Mouse (Mus musculus) spleen, postnatal 14 days (tissue): ENCODE measurements around the gene Rbm20.
"Not testable (repeated sequence)": the region's sequence is repeated elsewhere in the genome, so short reads cannot be mapped to it uniquely, and the experiment has no call there.

ENCODE experiments used
- DNase-seq, 2 experiments: peaks; one replicate each; pipeline ENCODE4 v3.0.0; 2021 to 2022; ENCODE audit warnings: low spot score in 2 of 2

Rbm20 gene

DNA sequence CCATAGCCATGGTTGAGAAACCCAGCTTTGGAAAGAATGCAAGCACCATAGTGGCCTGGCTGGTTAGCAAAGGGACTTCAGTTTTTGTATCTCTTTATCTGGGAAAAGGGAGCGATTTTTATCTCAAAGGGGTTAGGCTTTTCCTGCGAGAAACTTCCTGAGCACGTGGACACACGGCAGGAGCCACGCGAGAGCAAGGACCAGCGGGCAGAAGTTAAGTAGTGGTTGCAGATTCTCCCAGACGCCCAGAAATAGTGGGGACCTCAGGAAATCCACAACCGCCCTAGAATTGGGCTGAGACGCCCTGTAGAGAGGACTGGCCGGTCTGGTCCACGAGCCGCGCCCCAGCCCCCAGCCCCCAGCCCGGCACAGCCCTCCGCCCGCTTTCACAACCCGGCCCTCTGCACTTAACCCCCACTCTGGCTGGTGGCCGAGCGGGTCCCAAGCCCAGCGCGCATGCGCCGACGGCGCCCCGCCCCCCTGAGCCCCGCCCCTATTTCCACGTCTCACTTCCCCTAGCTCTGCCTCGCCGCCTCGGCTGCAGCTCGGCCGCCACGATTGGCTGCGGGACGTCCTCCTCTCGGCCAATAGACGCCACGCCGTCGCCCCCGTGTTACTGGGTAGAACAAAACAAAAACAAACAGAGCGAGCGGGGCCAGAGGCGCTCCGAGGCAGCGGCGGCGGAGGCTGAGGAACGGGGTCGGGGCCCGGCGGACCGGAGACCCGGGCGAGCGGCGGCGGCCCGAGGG, 225.8 kb downstream of the Rbm20 start:
- DNase-seq, result peak; percentile 90 to 92

DNA sequence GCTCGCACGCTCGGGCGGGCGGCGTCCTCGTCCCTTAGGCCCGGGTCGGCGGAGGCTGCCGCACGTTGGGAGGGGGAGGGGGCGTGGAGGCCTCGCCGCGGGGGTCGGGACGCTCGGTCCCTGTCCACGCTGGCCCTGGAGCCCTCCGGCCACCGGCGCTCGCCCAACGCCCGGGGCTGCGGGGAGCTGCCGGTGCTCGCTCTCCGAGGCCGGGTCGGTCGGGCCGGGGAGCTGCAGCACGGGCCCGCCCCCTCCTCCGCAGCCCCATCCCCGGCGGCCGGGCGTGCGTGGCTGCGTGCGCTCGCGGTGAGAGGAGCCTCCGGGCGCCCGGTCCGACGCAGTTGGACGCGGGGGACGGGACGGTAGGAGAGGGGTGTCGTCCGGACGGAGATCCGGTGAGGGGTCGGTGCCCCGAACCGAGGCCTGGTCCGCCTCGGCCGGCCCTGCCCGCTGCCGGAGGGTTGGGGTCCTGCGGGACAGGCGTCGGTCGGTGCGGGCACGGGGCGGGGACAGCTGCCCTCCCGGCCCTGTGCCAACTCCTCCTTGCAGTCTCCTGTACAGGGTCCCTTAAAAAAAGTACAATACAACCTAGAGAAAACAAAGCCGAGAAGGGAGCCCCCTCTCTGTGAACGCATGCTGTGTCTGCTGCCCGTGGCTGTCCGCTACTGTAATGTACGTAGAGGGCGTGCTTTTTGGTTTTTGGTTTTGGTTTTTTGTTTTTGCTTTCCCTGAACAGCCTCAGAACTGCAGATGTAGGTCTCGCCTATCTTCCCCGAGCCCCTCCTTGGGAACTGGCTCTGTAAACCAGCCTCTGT, 226.6 kb downstream of the Rbm20 start:
- peak in 1 of 2 experiments; percentile 31 for DNase-seq

DNA sequence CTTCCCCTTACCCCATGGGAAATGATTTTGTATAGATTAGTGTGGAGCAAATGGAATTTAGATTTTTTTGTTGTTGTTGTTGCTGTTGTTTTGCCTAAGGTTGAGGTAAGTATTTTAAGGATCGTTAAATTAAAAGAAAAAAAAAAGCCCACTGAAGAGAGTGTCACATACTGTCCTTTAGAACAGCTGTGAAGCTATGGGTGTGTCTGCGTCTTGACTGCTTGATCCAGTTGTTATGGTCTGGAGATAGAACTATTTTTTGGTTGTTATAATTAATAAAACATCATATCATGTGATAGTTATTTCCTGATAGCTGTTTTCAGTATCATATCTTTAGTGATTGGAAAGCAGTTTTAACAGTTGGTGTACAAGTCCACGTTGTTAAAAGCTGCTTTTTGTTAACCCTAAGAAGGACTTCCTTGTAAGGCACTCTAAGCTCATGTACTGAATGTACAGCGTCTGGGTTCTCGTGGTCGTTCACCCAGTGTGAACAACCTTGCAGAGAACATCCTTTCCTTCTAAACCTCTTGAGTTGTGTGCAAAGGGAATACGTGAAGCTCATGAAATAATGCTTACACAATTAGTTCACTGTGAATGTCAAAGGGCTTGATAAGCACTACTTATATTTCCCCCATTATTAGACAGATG, 227.9 kb downstream of the Rbm20 start:
- DNase-seq, result no peak

DNA sequence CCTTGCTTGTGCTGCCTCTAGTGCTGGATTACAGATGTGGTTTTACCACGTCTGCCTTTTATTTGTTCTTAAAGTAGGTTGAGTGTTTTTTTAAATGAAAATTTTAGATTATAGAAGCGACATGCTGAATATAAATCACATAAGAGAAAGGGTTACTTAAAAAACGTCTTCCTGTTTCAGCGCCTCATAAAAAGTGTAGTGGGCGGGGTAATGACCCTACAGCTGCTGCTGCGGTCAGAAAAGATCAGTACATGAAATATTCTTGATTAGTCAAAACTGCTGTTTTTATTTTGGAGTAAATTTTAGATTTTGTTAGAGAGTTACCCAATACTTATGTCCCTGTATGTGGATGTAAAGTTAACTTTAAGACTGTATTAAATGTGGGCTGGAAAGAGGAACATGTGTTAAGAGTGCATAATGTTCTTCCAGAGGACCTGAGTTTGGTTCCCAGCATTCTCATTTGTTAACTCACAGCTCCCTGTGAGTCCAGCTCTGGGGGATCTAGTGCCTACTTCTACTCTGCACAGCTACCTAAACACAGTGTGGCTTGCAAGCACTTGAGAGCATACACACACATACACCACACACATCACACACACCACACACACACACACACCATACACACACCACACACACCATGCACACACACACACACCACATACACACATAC, 229.1 kb downstream of the Rbm20 start:
- no peak for DNase-seq

DNA sequence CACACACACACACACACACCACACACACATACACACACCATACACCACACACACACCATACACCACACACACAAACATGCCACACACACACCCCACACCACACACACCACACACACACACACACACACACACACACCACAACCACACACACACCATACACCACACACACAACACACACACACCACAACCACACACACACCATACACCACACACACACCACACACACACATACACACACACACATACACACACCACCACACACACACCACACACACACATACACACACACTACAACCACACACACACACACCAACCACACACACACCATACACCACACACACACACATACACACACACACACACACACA, 229.6 kb downstream of the Rbm20 start:
- not testable (repeated sequence) for DNase-seq

DNA sequence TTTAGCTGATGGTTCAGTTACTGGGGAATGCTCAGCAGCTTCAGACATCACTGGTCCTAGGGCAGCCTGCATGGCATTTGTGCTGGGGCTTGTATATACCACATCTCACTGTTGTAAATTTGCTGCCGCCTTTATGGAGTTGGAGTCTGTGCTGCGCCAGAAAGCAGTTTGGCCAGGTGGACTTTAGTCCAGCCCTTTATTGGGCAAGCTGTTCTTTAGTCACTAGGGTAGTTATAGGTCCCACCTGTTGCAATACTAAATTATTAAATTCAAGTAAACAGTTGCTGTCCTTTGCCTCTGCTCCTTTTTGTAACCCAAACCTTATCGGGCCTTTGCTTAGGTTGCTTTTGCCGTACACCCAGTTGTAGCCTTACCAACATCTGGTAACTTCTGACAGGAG, 237.8 kb downstream of the Rbm20 start:
- DNase-seq, result no peak
